Mouse (Mus musculus): ENCODE results near the gene Elf1. TPM values are rescaled to one million over a fixed set of nuclear protein-coding genes. Genes with fewer than 3 reads are reported as not detected.

Elf1 gene
- polyA plus RNA-seq, 1 experiment from 2014 or later = 3.8 TPM

GRCm38 (mm10) chr14:79503371-79504075 is 22.5 kb downstream of the Elf1 start:
- WGBS = 91% methylated on average over 5 of the region's 5 CpGs
- Histone ChIP-seq H3K4me1 (peaks cover 7% of the 10 kb centered on the region), H3K27me3 (ENCODE audit: poor library complexity, severe bottlenecking) (no peaks in the 10 kb centered on the region), H3K27ac (no peak overlapping the region), H3K36me3 (replicated peaks) (no peaks in the 10 kb centered on the region), H3K9me3 (no peaks in the 10 kb centered on the region), H3K4me3 (no peak overlapping the region)
- no peak for DNase-seq (ENCODE audit: extremely low spot score, low spot score)

GRCm38 (mm10) chr14:79504246-79505006 is 23.4 kb downstream of the Elf1 start:
- Histone ChIP-seq H3K4me3 (no peak overlapping the region), H3K36me3 (replicated peaks) (no peaks in the 10 kb centered on the region), H3K4me1 (peaks cover 7% of the 10 kb centered on the region), H3K27me3 (ENCODE audit: poor library complexity, severe bottlenecking) (no peaks in the 10 kb centered on the region), H3K27ac (no peak overlapping the region), H3K9me3 (no peaks in the 10 kb centered on the region)
- no peak for DNase-seq (ENCODE audit: extremely low spot score, low spot score)
- 95% methylated on average over 7 of the region's 7 CpGs for WGBS

- H3K4me1 ChIP-seq = peaks cover 7% of the 10 kb centered on the region
- no peak overlapping the region for H3K27ac ChIP-seq
- H3K27me3 ChIP-seq (ENCODE audit: poor library complexity, severe bottlenecking) = no peaks in the 10 kb centered on the region
- no peaks in the 10 kb centered on the region for H3K9me3 ChIP-seq
- H3K36me3 ChIP-seq (replicated peaks) = no peaks in the 10 kb centered on the region
- DNase-seq (ENCODE audit: extremely low spot score, low spot score) = no peak
- 78% methylated on average over 9 of the region's 9 CpGs for WGBS
- no peak overlapping the region for H3K4me3 ChIP-seq
Observed at GRCm38 (mm10) chr14:79506207-79506606, 25.2 kb downstream of the Elf1 start.

GRCm38 (mm10) chr14:79507846-79508245 is 26.9 kb downstream of the Elf1 start:
- Histone ChIP-seq H3K27me3 (ENCODE audit: poor library complexity, severe bottlenecking) (no peaks in the 10 kb centered on the region), H3K36me3 (replicated peaks) (no peaks in the 10 kb centered on the region), H3K4me3 (no peak overlapping the region), H3K4me1 (peaks cover 7% of the 10 kb centered on the region), H3K9me3 (no peaks in the 10 kb centered on the region), H3K27ac (no peak overlapping the region)
- 70% methylated on average over 1 of the region's 1 CpGs for WGBS
- DNase-seq (ENCODE audit: extremely low spot score, low spot score) = no peak

- no peak for DNase-seq (ENCODE audit: extremely low spot score, low spot score)
- no peaks in the 10 kb centered on the region for H3K9me3 ChIP-seq
- H3K4me3 ChIP-seq = no peak overlapping the region
- no peaks in the 10 kb centered on the region for H3K36me3 ChIP-seq (replicated peaks)
- WGBS = 79% methylated on average over 9 of the region's 9 CpGs
- no peaks in the 10 kb centered on the region for H3K27me3 ChIP-seq (ENCODE audit: poor library complexity, severe bottlenecking)
- peaks cover 7% of the 10 kb centered on the region for H3K4me1 ChIP-seq
- H3K27ac ChIP-seq = no peak overlapping the region
Observed at GRCm38 (mm10) chr14:79508662-79509305, 27.8 kb downstream of the Elf1 start.

- no peak overlapping the region for H3K27ac ChIP-seq
- no peak overlapping the region for H3K4me3 ChIP-seq
- no peaks in the 10 kb centered on the region for H3K27me3 ChIP-seq (ENCODE audit: poor library complexity, severe bottlenecking)
- no peaks in the 10 kb centered on the region for H3K36me3 ChIP-seq (replicated peaks)
- peaks cover 7% of the 10 kb centered on the region for H3K4me1 ChIP-seq
- no peak for DNase-seq (ENCODE audit: extremely low spot score, low spot score)
- 66% methylated on average over 1 of the region's 1 CpGs for WGBS
- no peaks in the 10 kb centered on the region for H3K9me3 ChIP-seq
Observed at GRCm38 (mm10) chr14:79511521-79511920, 30.5 kb downstream of the Elf1 start.

- DNase-seq (ENCODE audit: extremely low spot score, low spot score) = no peak
- Histone ChIP-seq H3K4me3 (no peak overlapping the region), H3K4me1 (peaks cover under 1% of the 10 kb centered on the region; the same call in 1 of the 2 replicates), H3K27ac (no peak overlapping the region), H3K27me3 (ENCODE audit: poor library complexity, severe bottlenecking) (no peaks in the 10 kb centered on the region), H3K36me3 (replicated peaks) (no peaks in the 10 kb centered on the region), H3K9me3 (no peaks in the 10 kb centered on the region)
- WGBS = 72% methylated on average over 2 of the region's 2 CpGs
Observed at GRCm38 (mm10) chr14:79513951-79514350, 33.0 kb downstream of the Elf1 start.

- DNase-seq (ENCODE audit: extremely low spot score, low spot score) = no peak
Observed at GRCm38 (mm10) chr14:79515100-79515499, 34.1 kb downstream of the Elf1 start.

GRCm38 (mm10) chr14:79515511-79516242 is 34.7 kb downstream of the Elf1 start:
- WGBS = 85% methylated on average over 8 of the region's 8 CpGs
- DNase-seq (ENCODE audit: extremely low spot score, low spot score) = no peak
- H3K27me3 ChIP-seq (ENCODE audit: poor library complexity, severe bottlenecking) = no peaks in the 10 kb centered on the region
- H3K9me3 ChIP-seq = no peaks in the 10 kb centered on the region
- H3K36me3 ChIP-seq (replicated peaks) = no peaks in the 10 kb centered on the region
- H3K27ac ChIP-seq = no peak overlapping the region
- no peak overlapping the region for H3K4me3 ChIP-seq
- peaks cover 8% of the 10 kb centered on the region; the same call in 1 of the 2 replicates for H3K4me1 ChIP-seq

More at GRCm38 (mm10) chr14:79515100-79515499, 34.1 kb downstream of the Elf1 start:
- H3K4me3 ChIP-seq = no peak overlapping the region
- 94% methylated on average over 8 of the region's 8 CpGs for WGBS
- no peaks in the 10 kb centered on the region for H3K27me3 ChIP-seq (ENCODE audit: poor library complexity, severe bottlenecking)
- peaks cover 8% of the 10 kb centered on the region; the same call in 1 of the 2 replicates for H3K4me1 ChIP-seq
- H3K36me3 ChIP-seq (replicated peaks) = no peaks in the 10 kb centered on the region
- no peak overlapping the region for H3K27ac ChIP-seq
- no peaks in the 10 kb centered on the region for H3K9me3 ChIP-seq

- Histone ChIP-seq H3K4me1 (peaks cover 8% of the 10 kb centered on the region; the same call in 1 of the 2 replicates), H3K27me3 (ENCODE audit: poor library complexity, severe bottlenecking) (no peaks in the 10 kb centered on the region), H3K27ac (no peak overlapping the region), H3K36me3 (replicated peaks) (no peaks in the 10 kb centered on the region), H3K9me3 (no peaks in the 10 kb centered on the region), H3K4me3 (no peak overlapping the region)
- no peak for DNase-seq (ENCODE audit: extremely low spot score, low spot score)
- WGBS = 93% methylated on average over 5 of the region's 5 CpGs
Observed at GRCm38 (mm10) chr14:79516243-79516610, 35.2 kb downstream of the Elf1 start.

GRCm38 (mm10) chr14:79516751-79517150 is 35.8 kb downstream of the Elf1 start:
- Histone ChIP-seq H3K36me3 (replicated peaks) (no peaks in the 10 kb centered on the region), H3K27me3 (ENCODE audit: poor library complexity, severe bottlenecking) (no peaks in the 10 kb centered on the region), H3K4me3 (no peak overlapping the region), H3K4me1 (peaks cover 8% of the 10 kb centered on the region; the same call in 1 of the 2 replicates), H3K27ac (no peak overlapping the region), H3K9me3 (no peaks in the 10 kb centered on the region)
- 85% methylated on average over 2 of the region's 2 CpGs for WGBS
- DNase-seq (ENCODE audit: extremely low spot score, low spot score) = no peak

- Histone ChIP-seq H3K4me3 (no peak overlapping the region), H3K9me3 (no peaks in the 10 kb centered on the region), H3K4me1 (peaks cover 8% of the 10 kb centered on the region; the same call in 1 of the 2 replicates), H3K27me3 (ENCODE audit: poor library complexity, severe bottlenecking) (no peaks in the 10 kb centered on the region), H3K27ac (no peak overlapping the region), H3K36me3 (replicated peaks) (no peaks in the 10 kb centered on the region)
- DNase-seq (ENCODE audit: extremely low spot score, low spot score) = no peak
- 90% methylated on average over 8 of the region's 8 CpGs for WGBS
Observed at GRCm38 (mm10) chr14:79517185-79517740, 36.3 kb downstream of the Elf1 start.
